Mouse (Mus musculus) small intestine, adult 2 months (tissue): ENCODE results near the gene Lce1e. TPM values are rescaled to one million over a fixed set of nuclear protein-coding genes. Genes with fewer than 3 reads are reported as not detected.

Experiments
- H3K27ac ChIP-seq: fragments of 200-500 bp; 2 replicates; pipeline ENCODE4 v1.5.1; 2012; ENCODE audit warnings: low read depth, low read length, control low read depth, inconsistent platforms; ENCODE audit not compliant: insufficient read depth
- H3K27me3 ChIP-seq: fragments of 200-500 bp; 2 replicates; pipeline ENCODE4 v1.6.1; 2012; ENCODE audit warnings: mild to moderate bottlenecking, moderate library complexity, low read length, inconsistent platforms; ENCODE audit not compliant: control insufficient read depth, insufficient read depth
- H3K36me3 ChIP-seq: fragments of 200-500 bp; 2 replicates; pipeline ENCODE4 v1.6.1; 2012; ENCODE audit warnings: mild to moderate bottlenecking, low read length, control low read depth, inconsistent platforms; ENCODE audit not compliant: control insufficient read depth, insufficient read depth
- H3K4me1 ChIP-seq: fragments of 200-500 bp; 2 replicates; pipeline ENCODE4 v1.6.1; 2012; ENCODE audit warnings: low read length, inconsistent platforms, mixed read lengths; ENCODE audit not compliant: control insufficient read depth, insufficient read depth, insufficient read length
- H3K4me3 ChIP-seq: fragments of 200-500 bp; 2 replicates; pipeline ENCODE4 v1.5.1; 2012; ENCODE audit warnings: low read depth, mild to moderate bottlenecking, control low read depth, inconsistent platforms, low read length, moderate library complexity
- CTCF ChIP-seq: fragments of 200-500 bp; IDR thresholded peaks from 2 replicates; pipeline ENCODE4 v1.5.1; 2012; ENCODE audit warnings: low read depth, mild to moderate bottlenecking, control low read depth, inconsistent platforms, low read length, moderate library complexity, mixed read lengths; ENCODE audit not compliant: insufficient replicate concordance, insufficient read length; ENCODE audit errors: extremely low read depth
- POLR2A ChIP-seq: fragments of 200-500 bp; IDR thresholded peaks from 2 replicates; pipeline ENCODE4 v1.6.1; 2012; ENCODE audit warnings: low read depth, mild to moderate bottlenecking, control low read depth, inconsistent platforms, low read length, moderate library complexity
- WGBS: fragments of 180-500 bp; shearing (Covaris S2); methylation state at CpG from one replicate; pipeline ENCODE4 v1.1.7; 2018; 5-methylcytosine and 5-hydroxymethylcytosine counted together
- polyA plus RNA-seq: library from polyadenylated mRNA; depleted of rRNA; stranded (reverse); fragments of >200 nt; gene quantifications from 2 replicates; pipeline ENCODE4 v1.2.3, GENCODE M21; 2012; rRNA removed

The Lce1e gene
- polyA plus RNA-seq: not detected in 2 replicates

DNA sequence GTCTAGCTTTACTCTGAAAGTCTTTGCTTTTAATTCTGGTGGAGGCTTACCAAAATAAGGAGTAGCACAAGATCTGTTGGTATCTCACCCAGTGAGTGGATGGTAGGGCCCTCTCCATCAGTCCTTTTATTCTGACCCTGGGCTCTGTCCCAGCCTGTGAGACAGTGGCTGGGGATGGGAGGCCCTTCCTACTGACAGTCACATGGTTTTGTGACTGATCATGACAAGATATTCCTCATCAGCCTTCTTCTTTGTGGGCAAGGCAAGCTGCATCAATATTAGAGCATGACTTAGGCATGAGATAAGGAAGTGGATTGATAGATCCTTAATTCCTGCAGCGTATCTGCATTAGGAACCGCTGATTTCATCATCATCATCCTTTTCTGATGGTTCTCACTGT is at the start of gene Lce1e:
TSS of gene Lce1e (minus strand) at position 101 of the 400 bp plus-strand sequence.
- 76% methylated on average over 2 of the region's 2 CpGs for WGBS
- Histone ChIP-seq H3K27me3 (no peaks in the 10 kb centered on the region), H3K4me3 (no peak within 1 kb of the TSS), H3K36me3 (no peaks in the 10 kb centered on the region), H3K27ac (no peak within 1 kb of the TSS), H3K4me1 (no peaks in the 10 kb centered on the region)
- TF ChIP-seq POLR2A (no peak), CTCF (no peak)

GRCm38 (mm10) chr3:92753197-92753596 is 44.3 kb upstream of the Lce1e start:
- H3K36me3 ChIP-seq: no peaks in the 10 kb centered on the region
- H3K4me1 ChIP-seq: no peaks in the 10 kb centered on the region
- 42% methylated on average over 3 of the region's 3 CpGs for WGBS
- no peak overlapping the region for H3K27ac ChIP-seq
- TF ChIP-seq CTCF (no peak), POLR2A (no peak)
- no peaks in the 10 kb centered on the region for H3K27me3 ChIP-seq
- H3K4me3 ChIP-seq: no peak overlapping the region

DNA sequence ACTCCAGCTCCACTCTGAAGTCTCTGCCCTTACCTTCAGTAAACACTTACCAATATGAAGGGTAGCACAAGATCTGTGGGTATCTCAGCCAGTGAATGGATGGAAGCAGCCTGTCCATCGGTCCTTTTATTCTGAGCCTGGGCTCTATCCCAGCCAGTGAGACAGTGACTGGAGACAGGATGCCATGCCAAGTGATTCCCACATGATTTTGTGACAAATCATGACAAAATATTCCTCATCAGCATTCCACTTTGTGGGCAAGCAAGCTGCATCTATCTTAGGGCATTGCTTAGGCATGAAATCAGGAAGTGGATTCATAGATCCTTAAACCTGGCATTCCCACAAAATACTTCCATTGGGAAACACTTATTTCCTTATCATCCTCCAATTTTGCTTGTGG is 43.4 kb upstream of the Lce1e start, which contains the start of gene Lce1g:
TSS of gene Lce1g (minus strand) at position 101 of the 400 bp plus-strand sequence.
- no peak within 1 kb of the TSS for H3K27ac ChIP-seq
- 93% methylated on average over 1 of the region's 1 CpGs for WGBS
- no peaks in the 10 kb centered on the region for H3K36me3 ChIP-seq
- TF ChIP-seq POLR2A (no peak), CTCF (no peak)
- H3K4me1 ChIP-seq: no peaks in the 10 kb centered on the region
- no peaks in the 10 kb centered on the region for H3K27me3 ChIP-seq
- no peak within 1 kb of the TSS for H3K4me3 ChIP-seq

DNA sequence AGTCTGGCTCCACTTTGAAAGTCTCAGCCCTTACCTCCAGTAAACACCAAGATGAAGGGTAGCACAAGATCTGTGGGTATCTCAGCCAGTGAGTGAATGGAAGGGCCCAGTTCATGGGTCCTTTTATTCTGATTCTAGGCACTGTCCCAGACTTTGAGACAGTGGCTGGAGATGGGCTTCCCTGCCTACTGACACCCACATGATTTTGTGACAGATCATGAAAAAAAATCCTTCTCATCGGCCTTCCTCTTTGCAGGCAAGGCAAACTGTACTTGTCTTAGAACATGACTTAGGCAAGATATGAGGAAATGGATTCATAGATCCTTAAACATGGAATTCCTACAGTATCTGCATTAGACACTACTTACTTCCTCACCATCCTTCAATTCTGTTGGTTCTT is 30.1 kb upstream of the Lce1e start, which contains the start of gene Gm38119:
TSS of gene Gm38119 (minus strand) at position 101 of the 400 bp plus-strand sequence.
- H3K4me3 ChIP-seq: no peak within 1 kb of the TSS
- no peaks in the 10 kb centered on the region for H3K27me3 ChIP-seq
- no peak for TF ChIP-seq CTCF
- TF ChIP-seq POLR2A: no peak
- no peaks in the 10 kb centered on the region for H3K4me1 ChIP-seq
- no peaks in the 10 kb centered on the region for H3K36me3 ChIP-seq
- no peak within 1 kb of the TSS for H3K27ac ChIP-seq
- 60% methylated on average over 1 of the region's 1 CpGs for WGBS

DNA sequence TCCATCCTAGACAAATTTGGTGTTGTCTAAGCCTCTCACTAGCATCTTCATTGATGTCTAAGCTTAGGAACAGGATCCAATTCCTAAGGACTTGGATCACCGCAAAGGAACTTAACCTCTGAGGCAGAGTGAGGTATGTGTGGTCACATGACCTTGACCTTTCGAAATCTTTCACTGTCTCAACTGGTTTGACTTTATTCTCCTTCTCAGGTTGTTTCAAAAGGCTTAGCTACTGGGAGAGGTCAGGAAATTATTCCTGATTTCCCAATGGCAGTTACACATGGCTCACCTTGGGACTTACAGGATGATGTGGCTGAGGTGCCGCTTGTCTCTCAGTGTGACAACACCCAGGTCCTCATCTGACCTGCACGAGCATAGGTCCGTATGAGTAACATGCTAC is 13.8 kb upstream of the Lce1e start:
- H3K36me3 ChIP-seq: no peaks in the 10 kb centered on the region
- no peak overlapping the region for H3K4me3 ChIP-seq
- WGBS: 80% methylated on average over 5 of the region's 5 CpGs
- H3K27ac ChIP-seq: no peak overlapping the region
- no peaks in the 10 kb centered on the region for H3K4me1 ChIP-seq
- no peak for TF ChIP-seq CTCF
- no peak for TF ChIP-seq POLR2A
- H3K27me3 ChIP-seq: no peaks in the 10 kb centered on the region

DNA sequence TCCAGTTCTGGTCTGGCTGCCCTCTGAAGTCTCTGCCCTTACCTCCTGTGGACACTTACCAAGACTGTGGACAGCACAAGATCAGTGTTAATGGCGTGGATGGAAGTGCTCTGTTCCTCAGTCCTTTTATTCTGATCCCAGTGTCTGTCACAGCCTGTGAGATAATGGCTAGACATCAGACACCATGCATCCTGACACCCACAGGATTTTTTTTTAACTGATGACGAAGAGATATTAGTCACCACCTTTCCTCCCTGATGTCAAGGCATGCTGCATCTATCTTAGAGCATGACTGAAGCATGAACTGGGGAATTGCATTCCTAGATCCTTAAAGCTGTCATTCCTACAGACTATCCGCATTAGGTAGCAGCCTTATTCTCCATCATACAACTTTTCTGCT is 11.4 kb upstream of the Lce1e start, which contains the start of gene Lce1f:
TSS of gene Lce1f (minus strand) at position 101 of the 400 bp plus-strand sequence.
- Histone ChIP-seq H3K4me3 (no peak within 1 kb of the TSS), H3K27ac (no peak within 1 kb of the TSS), H3K4me1 (no peaks in the 10 kb centered on the region), H3K27me3 (no peaks in the 10 kb centered on the region), H3K36me3 (no peaks in the 10 kb centered on the region)
- 61% methylated on average over 3 of the region's 3 CpGs for WGBS
- TF ChIP-seq CTCF (no peak), POLR2A (no peak)

DNA sequence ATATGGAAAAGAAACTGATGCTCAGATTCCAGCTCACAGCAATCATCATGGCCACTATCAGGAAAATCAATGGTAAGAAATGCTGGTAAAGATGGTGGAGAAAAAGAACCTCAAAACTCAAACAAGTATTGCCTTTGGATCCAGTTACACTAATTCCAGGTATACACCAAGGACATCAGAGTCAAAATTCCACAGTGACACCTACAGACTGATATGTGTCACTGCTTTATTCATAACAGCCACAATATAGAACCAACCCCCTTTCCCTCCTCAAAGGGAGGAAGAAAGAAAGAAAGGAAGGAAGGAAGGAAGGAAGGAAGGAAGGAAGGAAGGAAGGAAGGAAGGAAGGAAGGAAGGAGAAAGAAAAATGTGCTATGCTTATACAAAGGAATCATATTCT is 6.2 kb upstream of the Lce1e start:
- no peaks in the 10 kb centered on the region for H3K4me1 ChIP-seq
- no peaks in the 10 kb centered on the region for H3K27me3 ChIP-seq
- H3K4me3 ChIP-seq: no peak overlapping the region
- H3K36me3 ChIP-seq: no peaks in the 10 kb centered on the region
- TF ChIP-seq CTCF: no peak
- TF ChIP-seq POLR2A: no peak
- no peak overlapping the region for H3K27ac ChIP-seq

- Histone ChIP-seq H3K4me3 (no peak overlapping the region), H3K27me3 (no peaks in the 10 kb centered on the region), H3K27ac (no peak overlapping the region), H3K4me1 (no peaks in the 10 kb centered on the region), H3K36me3 (no peaks in the 10 kb centered on the region)
- WGBS: 16% methylated on average over 1 of the region's 1 CpGs
- TF ChIP-seq POLR2A (no peak), CTCF (no peak)
Measured at GRCm38 (mm10) chr3:92694613-92695012, 14.3 kb downstream of the Lce1e start.
